Mouse (Mus musculus) MEL (cell line): ENCODE measurements around the gene Hadhb. TPM values are rescaled to one million over a fixed set of nuclear protein-coding genes. Genes with fewer than 3 reads are reported as not detected.

Experiments
- DNase-seq: peaks from one replicate; pipeline ENCODE4 v3.0.0; 2011; ENCODE audit warnings: low read depth, low spot score
- H3K27ac ChIP-seq: 2 replicates; pipeline ENCODE4 v1.5.1; 2012; ENCODE audit warnings: low read depth, mild to moderate bottlenecking, control low read depth, low read length, moderate library complexity; ENCODE audit not compliant: control insufficient read depth
- H3K27me3 ChIP-seq, 2 experiments: fragments of 150-350 bp in 1 of 2; sonication (generic) in 1 of 2; 2 replicates each; pipeline ENCODE4 v1.6.1; 2012; ENCODE audit warnings: low read length in 2 of 2, mild to moderate bottlenecking in 2 of 2, improper control_type of control experiment in 1 of 2, moderate library complexity in 1 of 2; ENCODE audit not compliant: insufficient read depth in 2 of 2, control insufficient read depth in 1 of 2
- H3K36me3 ChIP-seq, 2 experiments: 2 replicates each; pipeline ENCODE4 v1.6.1; 2012 to 2014; ENCODE audit warnings: low read length in 2 of 2, improper control_type of control experiment in 1 of 2, inconsistent platforms in 1 of 2, mild to moderate bottlenecking in 1 of 2; ENCODE audit not compliant: insufficient read depth in 2 of 2, control insufficient read depth in 1 of 2
- H3K4me1 ChIP-seq, 2 experiments: fragments of 150-350 bp in 1 of 2; sonication (generic) in 1 of 2; 2 replicates each; pipeline ENCODE4 v1.6.1; 2012; ENCODE audit warnings: low read length in 2 of 2, improper control_type of control experiment in 1 of 2, mild to moderate bottlenecking in 1 of 2; ENCODE audit not compliant: insufficient read depth in 2 of 2, control insufficient read depth in 1 of 2
- H3K4me3 ChIP-seq, 2 experiments: fragments of 150-350 bp in 1 of 2; sonication (generic) in 1 of 2; 2 replicates each; pipeline ENCODE4 v1.5.1; 2012; ENCODE audit warnings: low read depth in 2 of 2, low read length in 2 of 2, mild to moderate bottlenecking in 2 of 2, moderate library complexity in 2 of 2, control low read depth in 1 of 2, improper control_type of control experiment in 1 of 2; ENCODE audit not compliant: control insufficient read depth in 1 of 2, insufficient read depth in 1 of 2
- H3K79me2 ChIP-seq: 2 replicates; pipeline ENCODE4 v1.6.1; 2012; ENCODE audit warnings: mild to moderate bottlenecking, low read length, moderate library complexity; ENCODE audit not compliant: control insufficient read depth, poor library complexity, insufficient read depth
- H3K9ac ChIP-seq: 2 replicates; pipeline ENCODE4 v1.6.1; 2012; ENCODE audit warnings: low read depth, mild to moderate bottlenecking, control low read depth, low read length, moderate library complexity; ENCODE audit not compliant: control insufficient read depth, poor library complexity, severe bottlenecking
- H3K9me3 ChIP-seq: fragments of 150-350 bp; sonication (generic); replicated peaks from 2 replicates; pipeline ENCODE4 v1.6.1; 2012; ENCODE audit warnings: mild to moderate bottlenecking, low read length, improper control_type of control experiment, moderate library complexity; ENCODE audit not compliant: insufficient read depth
- CHD1 ChIP-seq: IDR thresholded peaks from 2 replicates; pipeline ENCODE4 v1.6.1; 2012; ENCODE audit warnings: low read depth, mild to moderate bottlenecking, inconsistent platforms, low read length, improper control_type of control experiment
- CHD2 ChIP-seq: IDR thresholded peaks from 2 replicates; pipeline ENCODE4 v1.6.1; 2011; ENCODE audit warnings: low read length, improper control_type of control experiment
- CTCF ChIP-seq, 3 experiments: IDR thresholded peaks in 2 of 3; conservative IDR thresholded peaks in 1 of 3; 2 replicates each; pipeline ENCODE4 v1.5.1; 2011 to 2012; ENCODE audit warnings: low read length in 3 of 3, low read depth in 2 of 3, mild to moderate bottlenecking in 2 of 3, improper control_type of control experiment in 1 of 3, inconsistent platforms in 1 of 3, mixed read lengths in 1 of 3, moderate library complexity in 1 of 3; ENCODE audit not compliant: control insufficient read depth in 1 of 3, insufficient read depth in 1 of 3, poor library complexity in 1 of 3, severe bottlenecking in 1 of 3
- E2F4 ChIP-seq: IDR thresholded peaks from 2 replicates; pipeline ENCODE4 v1.6.1; 2011; ENCODE audit warnings: low read depth, low read length, improper control_type of control experiment, borderline replicate concordance
- ELF1 ChIP-seq: IDR thresholded peaks from 2 replicates; pipeline ENCODE4 v1.6.1; 2014; ENCODE audit warnings: low read depth, mild to moderate bottlenecking, inconsistent platforms, low read length, improper control_type of control experiment, moderate library complexity
- EP300 ChIP-seq, 2 experiments: IDR thresholded peaks; 2 replicates each; pipeline ENCODE4 v1.6.1; 2011; ENCODE audit warnings: improper control_type of control experiment in 2 of 2, low read length in 2 of 2, low read depth in 1 of 2, mild to moderate bottlenecking in 1 of 2
- ETS1 ChIP-seq: IDR thresholded peaks from 2 replicates; pipeline ENCODE4 v1.6.1; 2012; ENCODE audit warnings: low read depth, mild to moderate bottlenecking, inconsistent platforms, low read length, improper control_type of control experiment, moderate library complexity
- GABPA ChIP-seq: IDR thresholded peaks from 2 replicates; pipeline ENCODE4 v1.6.1; 2012; ENCODE audit warnings: low read depth, mild to moderate bottlenecking, inconsistent platforms, low read length, improper control_type of control experiment, moderate library complexity
- HCFC1 ChIP-seq: IDR thresholded peaks from 2 replicates; pipeline ENCODE4 v1.6.1; 2012; ENCODE audit warnings: low read depth, mild to moderate bottlenecking, inconsistent platforms, low read length, improper control_type of control experiment, moderate library complexity
- JUND ChIP-seq: IDR thresholded peaks from 2 replicates; pipeline ENCODE4 v1.6.1; 2011; ENCODE audit warnings: low read depth, mild to moderate bottlenecking, improper control_type of control experiment, low read length
- KAT2A ChIP-seq: conservative IDR thresholded peaks from 2 replicates; pipeline ENCODE4 v1.6.1; 2012; ENCODE audit warnings: low read depth, low read length, improper control_type of control experiment, inconsistent platforms
- MAFK ChIP-seq: IDR thresholded peaks from 2 replicates; pipeline ENCODE4 v1.6.1; 2011; ENCODE audit warnings: low read depth, mild to moderate bottlenecking, low read length, improper control_type of control experiment, borderline replicate concordance
- MAX ChIP-seq: IDR thresholded peaks from 2 replicates; pipeline ENCODE4 v1.6.1; 2011; ENCODE audit warnings: low read length, improper control_type of control experiment
- MAZ ChIP-seq: IDR thresholded peaks from 2 replicates; pipeline ENCODE4 v1.6.1; 2012; ENCODE audit warnings: low read depth, mild to moderate bottlenecking, inconsistent platforms, low read length, improper control_type of control experiment
- MXI1 ChIP-seq: IDR thresholded peaks from 2 replicates; pipeline ENCODE4 v1.6.1; 2011; ENCODE audit warnings: mild to moderate bottlenecking, low read depth, low read length, improper control_type of control experiment
- MYB ChIP-seq: IDR thresholded peaks from 2 replicates; pipeline ENCODE4 v1.6.1; 2011; ENCODE audit warnings: mild to moderate bottlenecking, low read depth, low read length, improper control_type of control experiment
- MYC ChIP-seq: IDR thresholded peaks from 2 replicates; pipeline ENCODE4 v1.6.1; 2011; ENCODE audit warnings: low read depth, mild to moderate bottlenecking, low read length, improper control_type of control experiment, moderate library complexity
- NELFE ChIP-seq: IDR thresholded peaks from 2 replicates; pipeline ENCODE4 v1.6.1; 2011; ENCODE audit warnings: low read depth, low read length, improper control_type of control experiment
- NRF1 ChIP-seq: IDR thresholded peaks from 2 replicates; pipeline ENCODE4 v1.6.1; 2014; ENCODE audit warnings: low read depth, mild to moderate bottlenecking, inconsistent platforms, low read length, improper control_type of control experiment, moderate library complexity; ENCODE audit not compliant: poor library complexity, insufficient read depth, severe bottlenecking
- POLR2A ChIP-seq, 2 experiments: IDR thresholded peaks; 2 replicates each; pipeline ENCODE4 v1.6.1; 2011 to 2012; ENCODE audit warnings: low read length in 2 of 2, mild to moderate bottlenecking in 2 of 2, control low read depth in 1 of 2, improper control_type of control experiment in 1 of 2, low read depth in 1 of 2, moderate library complexity in 1 of 2; ENCODE audit not compliant: control insufficient read depth in 1 of 2, insufficient read depth in 1 of 2, poor library complexity in 1 of 2
- POLR2AphosphoS2 ChIP-seq: IDR thresholded peaks from 2 replicates; pipeline ENCODE4 v1.6.1; 2011; ENCODE audit warnings: low read length, improper control_type of control experiment
- POLR2AphosphoS5 ChIP-seq: IDR thresholded peaks from 2 replicates; pipeline ENCODE4 v1.6.1; 2012; ENCODE audit warnings: low read depth, borderline replicate concordance, mild to moderate bottlenecking, inconsistent platforms, low read length, moderate library complexity, mixed read lengths
- RAD21 ChIP-seq: IDR thresholded peaks from 2 replicates; pipeline ENCODE4 v1.6.1; 2011; ENCODE audit warnings: mild to moderate bottlenecking, low read depth, low read length, improper control_type of control experiment
- RCOR1 ChIP-seq: IDR thresholded peaks from 2 replicates; pipeline ENCODE4 v1.6.1; 2012; ENCODE audit warnings: low read depth, mild to moderate bottlenecking, inconsistent platforms, low read length, improper control_type of control experiment
- SIN3A ChIP-seq: IDR thresholded peaks from 2 replicates; pipeline ENCODE4 v1.6.1; 2012; ENCODE audit warnings: low read length, improper control_type of control experiment, inconsistent platforms
- SMC3 ChIP-seq: IDR thresholded peaks from 2 replicates; pipeline ENCODE4 v1.6.1; 2011; ENCODE audit warnings: low read depth, low read length, improper control_type of control experiment
- TAL1 ChIP-seq: IDR thresholded peaks from 2 replicates; pipeline ENCODE4 v1.6.1; 2012; ENCODE audit warnings: mild to moderate bottlenecking, inconsistent platforms, low read length, moderate library complexity, mixed read lengths
- TCF12 ChIP-seq: IDR thresholded peaks from 2 replicates; pipeline ENCODE4 v1.6.1; 2014; ENCODE audit warnings: low read depth, mild to moderate bottlenecking, inconsistent platforms, low read length, improper control_type of control experiment, moderate library complexity
- UBTF ChIP-seq: IDR thresholded peaks from 2 replicates; pipeline ENCODE4 v1.6.1; 2012; ENCODE audit warnings: low read depth, mild to moderate bottlenecking, inconsistent platforms, low read length, improper control_type of control experiment, moderate library complexity, borderline replicate concordance; ENCODE audit not compliant: insufficient read depth
- USF1 ChIP-seq: IDR thresholded peaks from 2 replicates; pipeline ENCODE4 v1.6.1; 2014; ENCODE audit warnings: low read depth, mild to moderate bottlenecking, inconsistent platforms, low read length, improper control_type of control experiment, moderate library complexity
- USF2 ChIP-seq, 2 experiments: IDR thresholded peaks; 2 replicates each; pipeline ENCODE4 v1.6.1; 2011 to 2012; ENCODE audit warnings: improper control_type of control experiment in 2 of 2, low read length in 2 of 2, borderline replicate concordance in 1 of 2, inconsistent platforms in 1 of 2, low read depth in 1 of 2, mild to moderate bottlenecking in 1 of 2; ENCODE audit not compliant: insufficient read depth in 1 of 2
- ZC3H11A ChIP-seq: IDR thresholded peaks from 2 replicates; pipeline ENCODE4 v1.6.1; 2012; ENCODE audit warnings: low read depth, mild to moderate bottlenecking, inconsistent platforms, low read length, improper control_type of control experiment
- ZKSCAN1 ChIP-seq: IDR thresholded peaks from 2 replicates; pipeline ENCODE4 v1.6.1; 2012; ENCODE audit warnings: low read depth, mild to moderate bottlenecking, inconsistent platforms, low read length, improper control_type of control experiment, moderate library complexity
- ZMIZ1 ChIP-seq: IDR thresholded peaks from 2 replicates; pipeline ENCODE4 v1.6.1; 2012; ENCODE audit warnings: low read depth, mild to moderate bottlenecking, inconsistent platforms, low read length, improper control_type of control experiment, moderate library complexity
- ZNF384 ChIP-seq: IDR thresholded peaks from 2 replicates; pipeline ENCODE4 v1.6.1; 2012; ENCODE audit warnings: low read depth, mild to moderate bottlenecking, inconsistent platforms, low read length, improper control_type of control experiment
- polyA plus RNA-seq, 2 experiments: library from polyadenylated mRNA; stranded (reverse) in 1 of 2; unstranded in 1 of 2; fragments of >175 nt in 1 of 2; fragments of >200 nt in 1 of 2; gene quantifications; 2 replicates each; pipeline versions ENCODE4 v1.2.1 to v1.2.4; 2012; ENCODE audit warnings: low replicate concordance in 2 of 2, low read depth in 1 of 2; ENCODE audit not compliant: insufficient read length in 2 of 2, insufficient read depth in 1 of 2, missing spikeins in 1 of 2
- total RNA-seq: library from RNA; depleted of rRNA; stranded (reverse); fragments of 300-350 nt; gene quantifications from 2 replicates; pipeline ENCODE4 v1.2.3, GENCODE M21; 2012; rRNA removed

The Hadhb gene
- total RNA-seq = 162 and 173 TPM in 2 replicates
- 100 to 1,000 TPM in 1 of 2 experiments, 10 to 100 TPM in 1; 33.0 to 161 TPM for polyA plus RNA-seq

GRCm38 (mm10) chr5:30154474-30155394 lies at the start of gene Hadhb, which contains the start of gene Hadha:
TSS of gene Hadhb (plus strand) at chr5:30155248.
TSS of gene Hadha (minus strand) at chr5:30155162.
- Histone ChIP-seq H3K27me3 (no peaks in the 10 kb centered on the region), H3K79me2 (peaks cover 50% of the 10 kb centered on the region), H3K4me1 (peaks cover 7 to 11% of the 10 kb centered on the region in 2 experiments), H3K4me3 (peak within 1 kb of the TSS; percentile 68 to 88), H3K27ac (peak within 1 kb of the TSS; percentile 91), H3K9ac (peak within 1 kb of the TSS; percentile 92), H3K9me3 (no peaks in the 10 kb centered on the region), H3K36me3 (peaks cover 0 to 33% of the 10 kb centered on the region in 2 experiments; a peak in 2 of 4 replicates)
- peak; percentile 98 for DNase-seq
- peak; percentile 90 for TF ChIP-seq HCFC1
- TF ChIP-seq EP300 (IDR thresholded peaks at IDR 0.05; ENCODE audit: low read depth in 1 of 2, low read length in 2 of 2) = no peak
- peak; percentile 96 for TF ChIP-seq MAZ
- TF ChIP-seq ZKSCAN1 = no peak
- no peak for TF ChIP-seq GABPA
- TF ChIP-seq E2F4 = no peak; the same call in 1 of the 2 replicates
- TF ChIP-seq USF2 (IDR thresholded peaks at IDR 0.05; ENCODE audit: borderline replicate concordance in 1 of 2, insufficient read depth in 1 of 2, low read depth in 1 of 2, low read length in 2 of 2) = no peak
- TF ChIP-seq RCOR1 = no peak
- no peak for TF ChIP-seq ETS1
- no peak for TF ChIP-seq USF1
- TF ChIP-seq SIN3A = peak; percentile 88
- peak; percentile 96 for TF ChIP-seq ZMIZ1
- TF ChIP-seq POLR2AphosphoS5 = peak; percentile 71; the same call in 1 of the 2 replicates
- no peak for TF ChIP-seq ZC3H11A
- TF ChIP-seq NELFE = peak; percentile 89
- TF ChIP-seq MAX = peak; percentile 100
- TF ChIP-seq POLR2AphosphoS2 = peak; percentile 93
- TF ChIP-seq MAFK = no peak
- TF ChIP-seq UBTF = no peak; the same call in 1 of the 2 replicates
- TF ChIP-seq MYB = no peak
- TF ChIP-seq MXI1 = peak; percentile 82
- no peak for TF ChIP-seq JUND
- 0 out of 2 replicates have a peak, but pooled peaks have one; percentile 37 for TF ChIP-seq MYC
- TF ChIP-seq SMC3 = no peak
- TF ChIP-seq TAL1 = no peak
- no peak for TF ChIP-seq NRF1
- peak; percentile 85 to 97 for TF ChIP-seq POLR2A (IDR thresholded peaks at IDR 0.05; ENCODE audit: control insufficient read depth in 1 of 2, insufficient read depth in 1 of 2, low read depth in 1 of 2, low read length in 2 of 2, poor library complexity in 1 of 2)
- TF ChIP-seq TCF12 = peak; percentile 82
- TF ChIP-seq ELF1 = peak; percentile 53
- TF ChIP-seq KAT2A = no peak; the same call in 1 of the 2 replicates
- TF ChIP-seq CHD1 = no peak
- TF ChIP-seq RAD21 = no peak
- no peak for TF ChIP-seq ZNF384
- 0 out of 6 replicates have a peak, but pooled peaks of 1 of the 3 experiments have one; percentile 16 for TF ChIP-seq CTCF (IDR thresholded peaks at IDR 0.05 in 2 of 3, conservative IDR thresholded peaks at IDR 0.05 in 1 of 3; ENCODE audit: control insufficient read depth in 1 of 3, insufficient read depth in 1 of 3, low read depth in 2 of 3, low read length in 3 of 3, poor library complexity in 1 of 3, severe bottlenecking in 1 of 3)
- TF ChIP-seq CHD2 = no peak
